Mouse (Mus musculus) embryonic facial prominence, embryonic 14.5 days (tissue): Measurements from ENCODE around the gene Ankrd35. TPM values are rescaled to one million over a fixed set of nuclear protein-coding genes. Genes with fewer than 3 reads are reported as not detected.

Source experiments
- ATAC-seq: fragments of 200-750 bp; cut with Nextera tagmentation; 2 replicates; pipeline ENCODE4 v1.8.0; 2017; ENCODE audit warnings: low read depth, moderate number of reproducible peaks, moderate TSS enrichment
- DNase-seq: peaks from one replicate; pipeline ENCODE4 v3.0.0-alpha.2; 2015; ENCODE audit warnings: low spot score
- H3K27ac ChIP-seq: fragments of 300-500 bp; sonication (generic); replicated peaks from 2 replicates; pipeline ENCODE4 v1.5.1; 2014; ENCODE audit warnings: low read depth, mild to moderate bottlenecking, low read length, moderate library complexity
- H3K27me3 ChIP-seq: fragments of 300-500 bp; sonication (generic); replicated peaks from 2 replicates; pipeline ENCODE4 v1.6.1; 2014; ENCODE audit warnings: low read length; ENCODE audit not compliant: control insufficient read depth, insufficient read depth
- H3K36me3 ChIP-seq: fragments of 300-500 bp; sonication (generic); 2 replicates; pipeline ENCODE4 v1.6.1; 2014; ENCODE audit warnings: low read length, mixed read lengths; ENCODE audit not compliant: control insufficient read depth, insufficient read depth
- H3K4me1 ChIP-seq: fragments of 300-500 bp; sonication (generic); 2 replicates; pipeline ENCODE4 v1.6.1; 2014; ENCODE audit warnings: antibody characterized with exemption, low read length; ENCODE audit not compliant: control insufficient read depth, insufficient read depth
- H3K4me2 ChIP-seq: fragments of 300-500 bp; sonication (generic); 2 replicates; pipeline ENCODE4 v1.6.1; 2014; ENCODE audit warnings: low read depth, mild to moderate bottlenecking, low read length, moderate library complexity, mixed read lengths
- H3K4me3 ChIP-seq: fragments of 300-500 bp; sonication (generic); 2 replicates; pipeline ENCODE4 v1.5.1; 2014; ENCODE audit warnings: low read depth, mild to moderate bottlenecking, low read length
- H3K9ac ChIP-seq: fragments of 300-500 bp; sonication (generic); 2 replicates; pipeline ENCODE4 v1.6.1; 2014; ENCODE audit warnings: low read depth, mild to moderate bottlenecking, low read length, moderate library complexity, mixed read lengths
- H3K9me3 ChIP-seq: fragments of 300-500 bp; sonication (generic); 2 replicates; pipeline ENCODE4 v1.6.1; 2016; ENCODE audit warnings: low read length; ENCODE audit not compliant: control insufficient read depth
- WGBS: fragments of 180-500 bp; shearing (Covaris S2); extraction: QIAGEN DNeasy Blood & Tissue Kit; methylation state at CpG from one replicate; pipeline ENCODE4 v1.1.7; 2014; 5-methylcytosine and 5-hydroxymethylcytosine counted together
- polyA plus RNA-seq: library from polyadenylated mRNA; unstranded; fragments of >200 nt; fragmentation: Nextera tagmentation; extraction: Ambion mirVana; gene quantifications from 2 replicates; pipeline ENCODE4 v1.2.1, GENCODE M21; 2014

The Ankrd35 gene
- 2.9 and 3.6 TPM in 2 replicates for polyA plus RNA-seq

DNA sequence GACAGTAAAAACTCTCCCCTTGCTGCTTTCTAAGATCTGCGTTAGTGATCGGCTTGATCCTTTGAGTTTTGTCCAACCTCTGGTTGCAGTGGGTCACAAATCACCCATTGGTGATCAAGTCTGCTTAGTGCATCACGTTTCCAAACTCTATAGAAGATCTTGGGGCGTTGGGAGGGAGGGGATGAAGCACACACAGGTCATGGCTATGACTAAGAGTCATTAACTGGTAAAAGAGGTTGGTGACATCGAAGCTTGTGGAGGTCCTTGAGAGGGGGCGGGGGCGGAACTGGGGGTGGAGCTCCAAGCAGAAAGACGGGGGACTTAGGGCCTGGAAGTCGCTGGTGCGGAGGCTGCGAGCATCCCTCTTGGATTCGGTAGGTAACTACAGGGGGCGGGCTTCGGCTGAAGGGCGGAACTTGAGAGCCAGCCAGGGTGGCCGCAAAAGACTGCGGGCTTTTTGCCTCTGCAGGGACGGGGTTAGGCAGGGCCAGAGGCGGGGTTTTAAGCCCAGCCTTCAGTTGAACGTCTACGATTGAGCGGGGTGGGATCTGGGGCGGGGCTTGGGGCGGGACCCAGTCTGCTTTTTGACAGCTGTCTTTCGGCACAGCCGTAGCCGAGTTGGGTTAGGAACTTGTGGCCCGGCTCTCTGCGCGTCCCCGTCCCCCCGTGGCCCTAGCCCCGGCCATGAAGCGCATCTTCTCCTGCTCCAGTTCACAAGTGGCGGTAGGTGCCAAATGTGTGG is at the start of gene Ankrd35:
TSS of gene Ankrd35 (plus strand) at position 405 of the 742 bp plus-strand sequence.
- DNase-seq (peak; percentile 95), ATAC-seq (peak; percentile 98)
- Histone ChIP-seq H3K9ac (peak within 1 kb of the TSS; percentile 37; the same call in 1 of the 2 replicates), H3K27me3 (no peaks in the 10 kb centered on the region), H3K4me2 (peak within 1 kb of the TSS; percentile 62), H3K4me1 (peaks cover 9% of the 10 kb centered on the region), H3K4me3 (peak within 1 kb of the TSS; percentile 40), H3K36me3 (no peaks in the 10 kb centered on the region), H3K9me3 (no peaks in the 10 kb centered on the region), H3K27ac (no peak within 1 kb of the TSS)
- 6% methylated on average over 29 of the region's 35 CpGs for whole genome bisulfite sequencing

DNA sequence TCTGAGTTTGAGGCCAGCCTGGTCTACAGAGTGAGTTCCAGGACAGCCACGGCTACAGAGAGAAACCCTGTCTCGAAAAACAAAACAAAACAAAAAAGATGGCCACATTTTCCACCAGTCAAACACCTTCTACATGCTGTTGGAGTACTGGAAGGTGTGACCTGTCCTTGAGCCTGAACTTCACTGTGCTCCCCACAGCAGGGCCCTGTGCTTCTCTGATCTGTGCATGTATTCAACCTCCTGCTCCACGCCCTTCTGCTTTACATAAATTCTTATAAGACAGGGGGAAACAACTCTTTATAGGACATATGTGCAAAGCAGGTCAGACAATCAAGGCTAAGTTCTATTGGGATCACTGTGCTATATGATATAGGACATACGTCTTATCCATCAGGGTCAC is 46.7 kb upstream of the Ankrd35 start:
- Histone ChIP-seq H3K36me3 (peaks cover 77% of the 10 kb centered on the region), H3K4me3 (no peak overlapping the region), H3K9ac (no peak overlapping the region), H3K4me2 (no peak overlapping the region), H3K4me1 (no peaks in the 10 kb centered on the region), H3K27ac (no peak overlapping the region), H3K9me3 (no peaks in the 10 kb centered on the region), H3K27me3 (no peaks in the 10 kb centered on the region)
- DNase-seq (no peak), ATAC-seq (no peak)
- WGBS: 91% methylated on average over 4 of the region's 4 CpGs

DNA sequence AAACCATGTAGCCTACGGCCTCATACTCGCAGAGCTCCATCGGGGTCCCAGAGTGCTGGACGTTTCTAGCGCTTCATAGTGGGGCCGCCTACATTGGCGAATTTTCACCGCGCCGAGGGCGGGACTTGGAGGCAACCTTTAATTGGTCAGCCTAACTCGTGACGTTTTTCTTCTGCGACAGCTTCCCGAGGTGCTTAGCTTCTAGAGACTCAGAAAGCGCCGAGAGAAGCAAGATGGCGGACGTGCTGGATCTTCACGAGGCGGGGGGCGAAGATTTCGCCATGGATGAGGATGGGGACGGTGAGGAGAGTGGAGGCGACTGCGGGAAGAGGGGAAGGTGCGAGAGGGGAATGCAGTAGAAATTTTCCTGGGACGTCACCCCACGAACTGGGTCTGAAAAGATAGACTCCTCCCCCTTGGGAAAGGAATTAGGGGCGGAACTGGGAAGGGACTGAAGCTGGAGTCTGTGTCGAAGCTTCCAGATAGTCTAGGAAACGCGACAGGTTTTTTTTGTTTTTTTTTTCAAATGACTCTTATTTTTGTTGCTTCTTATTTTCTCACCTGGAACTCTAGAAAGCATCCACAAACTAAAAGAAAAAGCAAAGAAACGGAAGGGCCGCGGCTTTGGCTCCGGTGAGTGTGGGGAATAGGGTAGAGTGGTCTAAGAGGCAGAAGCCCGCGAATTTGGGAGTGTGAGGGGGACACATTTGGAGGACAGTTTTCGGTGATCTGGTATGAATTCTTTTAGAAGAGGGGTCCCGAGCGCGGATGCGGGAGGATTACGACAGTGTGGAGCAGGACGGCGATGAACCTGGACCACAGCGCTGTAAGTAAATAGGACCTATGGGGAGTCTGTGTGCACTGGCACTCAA is 40.0 kb upstream of the Ankrd35 start, which contains the start of gene Rbm8a:
TSS of gene Rbm8a (plus strand) at position 205 of the 872 bp plus-strand sequence.
- Histone ChIP-seq H3K36me3 (peaks cover 51% of the 10 kb centered on the region), H3K4me2 (peak within 1 kb of the TSS; percentile 81), H3K9ac (peak within 1 kb of the TSS; percentile 79), H3K27ac (peak within 1 kb of the TSS; percentile 78), H3K4me3 (peak within 1 kb of the TSS; percentile 50), H3K9me3 (no peaks in the 10 kb centered on the region), H3K4me1 (peaks cover 8% of the 10 kb centered on the region), H3K27me3 (no peaks in the 10 kb centered on the region)
- under 1% methylated on average over 48 of the region's 48 CpGs for WGBS
- peak; percentile 97 for ATAC-seq
- peak; percentile 100 for DNase-seq

DNA sequence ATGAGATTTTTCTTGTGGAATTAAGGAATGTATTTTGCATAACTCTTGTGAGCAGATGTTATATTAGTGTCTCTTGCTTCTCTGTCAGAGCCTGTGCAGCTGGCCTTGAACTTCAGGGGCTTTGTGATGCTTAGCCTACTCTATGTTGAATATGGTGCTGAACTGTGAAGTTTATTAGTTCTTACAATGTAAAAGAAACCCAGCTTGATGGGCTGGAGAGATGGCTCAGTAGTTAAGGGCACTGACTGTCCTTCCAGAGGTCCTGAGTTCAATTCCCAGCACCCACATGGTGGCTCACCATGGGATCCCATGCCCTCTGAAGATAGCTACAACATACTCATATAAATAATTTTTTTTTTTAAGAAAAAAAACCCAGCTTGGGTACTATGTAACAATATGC is 37.9 kb upstream of the Ankrd35 start:
- ATAC-seq: no peak
- H3K9me3 ChIP-seq: no peaks in the 10 kb centered on the region
- H3K4me3 ChIP-seq: no peak overlapping the region
- peaks cover 15% of the 10 kb centered on the region for H3K4me1 ChIP-seq
- H3K27me3 ChIP-seq: no peaks in the 10 kb centered on the region
- no peak for DNase-seq
- no peak overlapping the region for H3K9ac ChIP-seq
- no peak overlapping the region for H3K27ac ChIP-seq
- peaks cover 33% of the 10 kb centered on the region for H3K36me3 ChIP-seq
- no peak overlapping the region for H3K4me2 ChIP-seq

DNA sequence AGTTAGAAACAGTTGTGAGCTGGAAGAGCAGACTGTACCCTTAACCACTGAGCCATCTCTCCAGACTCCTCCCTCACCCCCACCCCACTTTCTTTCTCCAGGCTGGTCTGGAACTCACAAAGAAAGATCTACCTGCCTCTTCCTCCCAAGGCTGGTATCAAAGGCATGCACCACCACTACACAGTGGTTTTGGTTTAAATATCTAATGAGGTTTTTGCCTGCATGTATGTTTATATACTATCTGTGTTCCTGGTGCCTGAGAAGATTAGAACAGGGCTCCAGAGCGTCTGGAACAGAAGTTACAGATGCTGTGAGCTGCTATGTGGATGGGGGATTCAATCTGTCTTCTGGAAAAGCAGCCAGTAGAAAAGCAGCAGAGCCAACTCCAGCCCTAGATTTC is 35.9 kb upstream of the Ankrd35 start:
- Histone ChIP-seq H3K9ac (no peak overlapping the region), H3K4me1 (peaks cover 13% of the 10 kb centered on the region), H3K27ac (no peak overlapping the region), H3K4me3 (no peak overlapping the region), H3K27me3 (no peaks in the 10 kb centered on the region), H3K36me3 (peaks cover 46% of the 10 kb centered on the region), H3K4me2 (no peak overlapping the region), H3K9me3 (no peaks in the 10 kb centered on the region)
- 68% methylated on average over 1 of the region's 1 CpGs for WGBS
- ATAC-seq: no peak
- DNase-seq: no peak

DNA sequence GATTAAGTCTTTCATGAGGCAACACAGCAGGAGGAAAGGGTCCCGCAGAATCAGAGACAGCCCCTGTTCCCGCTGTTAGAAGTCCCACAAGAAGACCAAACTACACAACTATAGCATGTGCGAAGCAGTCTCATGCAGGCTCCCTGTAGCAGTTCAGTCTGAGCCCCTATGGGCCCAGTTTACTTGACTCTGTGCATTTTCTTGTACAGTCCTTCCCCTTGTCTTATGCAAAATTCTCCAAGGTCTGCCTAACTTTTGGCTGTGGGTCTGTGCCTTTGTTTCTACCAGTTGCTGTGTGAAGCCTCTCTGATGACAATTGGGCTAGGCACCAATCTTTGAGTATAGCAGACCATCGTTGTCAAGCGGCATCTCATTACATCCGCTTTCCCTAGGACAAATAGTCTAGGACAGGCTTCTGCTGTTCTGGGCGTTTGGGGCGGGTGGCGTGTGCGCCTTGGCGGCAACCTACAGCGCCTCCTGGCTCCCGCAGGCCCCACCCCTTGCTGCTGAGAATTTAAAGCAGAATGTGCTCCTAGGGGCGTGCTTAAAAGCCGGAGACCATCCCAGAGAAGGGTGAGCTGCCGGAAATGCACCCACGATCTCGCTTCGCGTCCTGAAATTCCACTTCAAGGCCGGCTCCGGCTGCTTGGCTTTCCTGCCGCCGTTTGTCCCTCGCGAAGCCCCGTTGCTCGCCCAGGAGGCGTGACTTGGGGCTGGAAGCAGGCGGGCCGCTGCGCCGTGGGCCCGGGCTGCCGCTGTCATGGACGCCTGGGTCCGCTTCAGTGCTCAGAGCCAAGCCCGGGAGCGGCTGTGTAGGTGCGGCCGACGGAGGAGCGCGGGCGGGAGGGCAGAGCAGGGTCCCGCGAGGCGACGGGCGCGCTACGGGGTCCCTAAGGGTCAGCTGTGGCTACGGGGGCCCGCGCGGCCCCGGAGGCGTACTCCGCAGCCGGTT is 34.7 kb upstream of the Ankrd35 start, which contains the start of the genes Pex11b and Gm42957:
TSS of gene Pex11b (plus strand) at position 449 of the 952 bp plus-strand sequence.
TSS of gene Gm42957 (plus strand) at position 547 of the 952 bp plus-strand sequence.
- Histone ChIP-seq H3K9ac (peak within 1 kb of the TSS; percentile 98), H3K27ac (peak within 1 kb of the TSS; percentile 86), H3K27me3 (no peaks in the 10 kb centered on the region), H3K4me1 (peaks cover 13% of the 10 kb centered on the region), H3K36me3 (peaks cover 58% of the 10 kb centered on the region), H3K9me3 (no peaks in the 10 kb centered on the region), H3K4me3 (peak within 1 kb of the TSS; percentile 96), H3K4me2 (peak within 1 kb of the TSS; percentile 81)
- DNase-seq (peak; percentile 96), ATAC-seq (peak; percentile 94)
- 2% methylated on average over 36 of the region's 60 CpGs for WGBS

DNA sequence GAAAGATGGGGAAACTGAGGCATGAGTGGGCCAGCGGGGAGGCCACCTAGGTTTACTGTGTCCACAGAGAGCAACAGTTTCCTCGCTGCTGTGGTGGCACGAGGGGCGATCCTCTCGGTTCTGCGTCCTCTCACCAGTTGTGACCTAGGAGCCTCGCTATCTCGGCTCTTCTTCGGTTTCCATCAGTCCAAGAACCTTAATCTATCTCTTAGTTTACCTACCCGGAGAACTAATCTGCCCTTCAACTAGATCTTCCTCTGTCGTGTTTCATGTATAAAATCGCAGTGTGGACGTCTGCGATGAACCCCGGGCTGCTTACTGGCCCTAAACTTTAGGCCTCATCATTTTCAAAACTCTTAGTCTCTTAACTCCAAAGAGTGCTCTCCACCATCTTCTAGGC is 34.0 kb upstream of the Ankrd35 start:
- peak overlapping the region; percentile 81 for H3K4me2 ChIP-seq
- peak overlapping the region; percentile 86 for H3K27ac ChIP-seq
- DNase-seq (no peak), ATAC-seq (no peak)
- no peaks in the 10 kb centered on the region for H3K27me3 ChIP-seq
- H3K4me1 ChIP-seq: peaks cover 9% of the 10 kb centered on the region
- H3K9me3 ChIP-seq: no peaks in the 10 kb centered on the region
- H3K36me3 ChIP-seq: peaks cover 60% of the 10 kb centered on the region
- H3K4me3 ChIP-seq: peak overlapping the region; percentile 96
- peak overlapping the region; percentile 98 for H3K9ac ChIP-seq
- 13% methylated on average over 13 of the region's 15 CpGs for WGBS

DNA sequence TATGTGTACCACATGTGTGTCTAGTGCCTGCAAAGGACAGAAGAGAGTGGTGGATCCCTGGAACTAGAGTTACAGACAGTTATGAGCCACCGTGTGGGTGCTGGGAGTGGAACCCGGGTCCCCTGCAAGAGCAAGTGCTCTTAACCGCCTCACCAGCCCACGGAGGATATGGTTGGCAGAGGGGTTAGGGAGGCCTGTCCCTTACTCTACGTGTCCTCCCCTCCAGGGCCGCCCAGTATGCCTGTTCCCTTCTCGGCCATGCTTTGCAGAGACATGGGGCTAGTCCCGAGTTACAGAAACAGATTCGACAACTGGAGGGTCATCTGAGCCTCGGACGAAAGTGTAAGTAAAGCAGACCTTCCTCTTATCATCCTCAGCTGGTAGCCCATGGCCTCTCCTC is 33.5 kb upstream of the Ankrd35 start:
- Histone ChIP-seq H3K27ac (no peak overlapping the region; the same call in 1 of the 2 replicates), H3K36me3 (peaks cover 60% of the 10 kb centered on the region)
- WGBS: 65% methylated on average over 11 of the region's 11 CpGs

More for the DNA sequence above, 33.5 kb upstream of the Ankrd35 start:
- Histone ChIP-seq H3K4me3 (peak overlapping the region; percentile 96), H3K4me1 (peaks cover 7% of the 10 kb centered on the region), H3K9ac (peak overlapping the region; percentile 98), H3K27me3 (no peaks in the 10 kb centered on the region), H3K4me2 (peak overlapping the region; percentile 81), H3K9me3 (no peaks in the 10 kb centered on the region)
- no peak for DNase-seq
- no peak for ATAC-seq
